Mouse (Mus musculus) heart, postnatal 10 days (tissue): ENCODE results near the gene Vangl2. TPM values are rescaled to one million over a fixed set of nuclear protein-coding genes. Genes with fewer than 3 reads are reported as not detected.
A peak's percentile ranks its signal among the peaks of the same experiment; 100 is the strongest.

ENCODE experiments used
- DNase-seq, 2 experiments: peaks; one replicate each; pipeline ENCODE4 v3.0.0; 2021
- intact Hi-C: fragments of 180-260 bp; cut with DNase I; formaldehyde crosslinking; loops from one replicate; pipeline ENCODE4 v1.15.1; 2025
- total RNA-seq, 2 experiments: library from RNA; stranded (reverse); gene quantifications; 2 replicates each; pipeline ENCODE4 v1.2.3; 2021

Gene Vangl2
- 1 to 10 TPM; 7.5 to 7.6 TPM for total RNA-seq

DNA sequence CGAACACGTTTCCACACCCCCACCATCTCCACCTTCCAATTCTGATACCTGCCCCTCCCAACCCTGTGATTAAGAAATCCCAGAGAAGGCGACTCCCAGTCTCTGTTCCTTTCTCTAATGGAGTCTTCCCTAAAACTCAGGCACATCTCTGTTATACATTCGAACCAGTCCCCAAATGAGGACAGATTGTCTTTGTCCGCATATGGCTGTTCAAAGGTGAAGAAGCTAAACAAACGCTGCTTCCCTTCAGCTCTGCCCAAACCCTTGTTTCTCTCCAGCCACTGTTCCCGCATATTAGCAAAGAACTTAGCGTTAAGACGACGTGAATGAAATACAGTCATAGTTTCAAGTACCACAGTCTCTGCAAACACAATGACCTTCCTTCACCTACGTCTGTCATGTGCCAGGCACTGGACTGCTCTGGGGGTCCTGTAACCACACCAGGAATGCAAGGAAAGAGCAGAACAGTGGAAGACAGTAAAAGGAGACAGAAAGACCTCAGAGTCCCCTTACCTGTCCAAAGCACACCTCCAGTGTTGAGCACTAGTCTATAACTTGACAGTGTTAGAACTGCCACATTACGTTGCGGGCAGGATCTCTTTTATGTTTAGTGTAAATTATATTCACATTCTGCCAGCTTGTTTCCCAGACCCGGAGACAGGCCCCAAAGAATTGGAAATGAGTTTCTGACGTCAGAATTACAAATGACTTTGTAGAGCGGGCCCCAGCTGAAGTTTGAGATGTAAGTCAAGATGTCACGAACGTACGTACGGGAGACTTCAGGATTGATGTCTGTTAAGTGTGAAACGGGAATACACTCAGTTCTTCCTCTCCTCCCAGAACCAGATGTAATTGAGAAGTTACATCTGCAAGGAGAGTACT lies at the start of gene Vangl2:
Gene Vangl2 (minus strand): TSS at position 51 of the 882 bp plus-strand sequence.
- intact Hi-C loops: no loop called here

DNA sequence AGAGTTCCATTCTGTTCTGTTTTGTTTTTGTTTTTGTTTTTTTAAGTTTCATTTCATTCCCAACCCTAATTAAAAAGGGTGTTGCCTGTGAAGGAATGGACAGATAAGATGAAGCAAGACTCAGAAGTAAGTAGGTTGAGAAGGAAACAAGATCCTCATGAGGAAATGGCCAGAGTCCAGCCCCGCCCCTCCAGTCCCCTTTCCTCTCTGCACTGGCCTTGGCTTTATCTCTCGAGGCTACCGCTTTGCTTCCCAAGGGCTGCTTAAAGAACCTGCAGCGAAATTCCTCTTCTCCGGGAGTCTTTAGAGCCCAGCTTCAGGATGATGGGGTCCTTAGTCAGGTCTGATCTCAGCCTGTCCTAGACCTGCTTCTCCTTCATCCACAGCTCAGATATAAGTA lies 49.7 kb upstream of the Vangl2 start:
- intact Hi-C loops: no loop called here
- no peak for DNase-seq

More for the DNA sequence above, at the start of gene Vangl2:
- DNase-seq: no peak

DNA sequence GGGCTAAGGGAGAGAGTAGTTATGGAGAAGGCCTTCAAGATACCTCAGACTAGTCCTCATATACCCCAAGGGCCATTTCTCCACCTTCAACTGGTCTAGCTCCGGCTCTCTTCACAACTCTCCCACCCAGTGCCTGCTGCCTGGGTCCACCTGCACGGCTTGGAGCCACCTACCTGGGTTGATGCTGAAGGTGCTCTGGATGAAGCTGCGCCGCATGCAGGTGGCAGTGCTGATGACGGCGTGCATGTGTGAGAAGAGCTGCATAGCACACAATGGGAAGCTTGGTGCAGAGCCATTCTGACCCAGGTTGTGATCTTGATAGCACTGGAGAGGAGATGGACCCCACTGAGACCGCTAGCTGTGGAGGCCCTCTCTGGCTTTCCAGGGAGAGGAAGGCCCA lies 44.4 kb upstream of the Vangl2 start:
- DNase-seq: no peak
- intact Hi-C loops: no loop called here

GRCm38 (mm10) chr1:172071556-172071955 lies 43.3 kb upstream of the Vangl2 start:
- DNase-seq: no peak
- intact Hi-C loops: no loop called here

GRCm38 (mm10) chr1:172070227-172070626 lies 42.0 kb upstream of the Vangl2 start:
- DNase-seq: no peak
- intact Hi-C loops: no loop called here

DNA sequence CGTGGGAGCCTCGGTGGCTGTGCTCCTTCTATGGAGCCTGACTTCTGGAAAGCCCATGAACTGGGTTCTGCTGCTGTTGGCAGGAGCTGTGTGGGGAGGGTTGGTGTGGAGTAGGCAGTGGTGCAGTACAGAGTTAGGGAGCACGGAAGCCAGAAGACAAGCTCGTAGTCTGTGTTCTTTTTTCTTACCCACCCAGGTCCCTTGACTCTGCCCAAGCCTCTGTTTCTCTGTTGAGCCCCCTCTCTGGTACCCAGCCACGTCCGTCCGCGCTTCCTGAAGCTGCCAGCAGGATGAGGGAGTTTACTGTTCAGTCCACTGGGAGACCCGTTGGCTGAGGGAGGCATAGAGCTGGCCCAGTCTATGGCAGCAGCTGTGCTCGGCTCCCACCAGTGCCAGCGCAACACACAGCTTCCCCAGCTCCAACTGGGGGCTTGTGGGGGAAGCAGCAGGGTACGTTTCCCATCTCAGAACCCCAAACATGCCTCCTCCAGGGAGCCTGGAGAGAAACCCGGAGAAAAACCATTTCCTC lies 36.4 kb upstream of the Vangl2 start:
- no peak for DNase-seq
- intact Hi-C loops: no loop called here

GRCm38 (mm10) chr1:172063291-172064023 lies 35.2 kb upstream of the Vangl2 start:
- intact Hi-C loops: no loop called here
- DNase-seq: no peak

DNA sequence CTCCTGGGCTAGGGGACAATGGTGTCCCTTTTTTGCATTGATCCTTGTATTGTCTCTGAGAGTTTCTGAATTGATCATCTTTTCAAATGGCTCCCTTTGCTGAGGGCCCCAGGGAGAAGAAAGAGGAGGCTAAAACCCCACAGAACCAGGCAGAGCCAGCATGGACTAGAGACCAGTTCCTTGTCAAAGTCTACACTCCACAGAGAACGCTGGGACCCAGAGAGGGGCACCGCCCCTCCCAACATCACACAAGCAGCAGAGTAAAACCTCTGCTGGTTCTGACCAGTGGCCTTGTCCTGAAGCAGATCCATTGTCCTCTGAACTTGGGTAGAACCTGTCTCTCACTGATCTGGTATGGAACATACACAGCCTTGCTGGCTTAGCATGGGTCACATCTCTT lies 33.9 kb upstream of the Vangl2 start:
- DNase-seq: no peak
- intact Hi-C loops: no loop called here

- DNase-seq: no peak
- intact Hi-C loops: no loop called here
Observed at GRCm38 (mm10) chr1:172061217-172061616, 33.0 kb upstream of the Vangl2 start.

DNA sequence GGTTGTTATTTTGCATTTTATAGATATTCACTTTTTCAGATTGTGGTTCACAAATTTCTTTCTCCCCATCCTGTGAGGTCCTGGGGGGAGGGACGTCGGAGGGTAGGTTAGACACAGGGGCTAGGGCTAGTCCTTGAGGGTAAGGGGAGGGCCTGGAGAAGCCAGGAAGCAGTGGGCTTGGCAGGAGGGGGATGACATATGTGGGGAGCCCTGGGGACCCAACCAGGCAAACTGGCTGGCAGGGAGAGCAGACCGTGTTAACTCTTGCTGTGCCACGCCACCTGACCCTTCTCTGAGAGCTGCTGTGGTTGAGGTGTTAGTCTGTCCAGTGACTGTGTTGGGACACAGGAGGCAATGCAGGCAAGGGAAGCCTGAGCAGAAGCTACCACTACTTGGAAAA lies 32.4 kb upstream of the Vangl2 start:
- DNase-seq: no peak
- intact Hi-C loops: no loop called here

GRCm38 (mm10) chr1:172058874-172059273 lies 30.6 kb upstream of the Vangl2 start:
- intact Hi-C loops: no loop called here
- no peak for DNase-seq

- intact Hi-C loops: no loop called here
- DNase-seq: no peak
Observed at GRCm38 (mm10) chr1:172058321-172058720, 30.1 kb upstream of the Vangl2 start.

GRCm38 (mm10) chr1:172057491-172057921 lies 29.3 kb upstream of the Vangl2 start, which contains the start of gene Nhlh1:
Gene Nhlh1 (minus strand): TSS chr1:172057573.
- intact Hi-C loops: no loop called here

GRCm38 (mm10) chr1:172056251-172056650 lies 28.0 kb upstream of the Vangl2 start:
- intact Hi-C loops: no loop called here
- DNase-seq: no peak

More at GRCm38 (mm10) chr1:172057491-172057921, 29.3 kb upstream of the Vangl2 start, which contains the start of gene Nhlh1:
- DNase-seq: no peak

DNA sequence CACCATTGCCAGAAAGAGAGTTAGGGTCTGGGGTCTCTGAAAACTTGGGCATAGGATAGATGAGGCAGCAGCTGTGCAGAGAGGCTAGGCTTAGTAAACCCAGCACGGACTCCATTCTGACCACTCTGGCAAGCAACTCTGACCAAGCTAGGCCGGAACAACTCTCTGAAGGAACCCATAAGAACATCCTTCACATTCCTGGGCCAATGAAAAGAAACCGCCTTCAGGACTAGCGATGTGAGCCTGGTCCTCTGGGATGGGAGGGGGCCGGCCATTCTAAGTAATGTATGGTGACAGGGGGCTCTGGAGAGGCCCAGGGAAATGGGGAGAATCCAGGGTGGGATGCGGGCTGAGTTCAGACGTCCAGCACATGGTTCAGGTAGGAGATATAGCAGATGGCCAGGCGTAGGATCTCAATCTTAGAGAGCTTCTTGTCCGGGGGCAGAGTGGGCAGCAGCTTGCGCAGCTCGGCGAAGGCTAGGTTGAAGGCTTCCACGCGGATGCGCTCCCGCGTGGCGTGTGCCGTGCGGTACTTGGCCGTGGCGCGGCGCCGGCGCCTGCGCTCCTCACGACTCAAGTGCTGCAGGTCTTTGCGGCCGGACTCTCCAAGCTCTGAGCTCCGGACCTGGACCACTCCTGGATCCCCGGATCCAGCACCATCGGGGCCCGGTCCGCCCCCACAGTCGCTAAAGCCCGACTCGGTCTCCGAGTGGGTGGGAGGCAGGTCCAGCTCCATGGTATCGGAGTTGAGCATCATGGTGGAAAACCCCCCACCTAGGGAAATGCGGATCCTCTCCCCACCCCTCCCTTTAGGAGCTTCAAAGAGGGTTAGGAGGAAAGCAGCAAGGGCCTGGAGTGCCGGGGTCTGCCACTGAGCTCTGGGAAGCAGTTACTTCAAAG lies 25.5 kb upstream of the Vangl2 start:
- intact Hi-C loops: no loop called here
- DNase-seq: no peak

- intact Hi-C loops: no loop called here
- DNase-seq: no peak
Observed at GRCm38 (mm10) chr1:172052766-172053279, 24.6 kb upstream of the Vangl2 start.

DNA sequence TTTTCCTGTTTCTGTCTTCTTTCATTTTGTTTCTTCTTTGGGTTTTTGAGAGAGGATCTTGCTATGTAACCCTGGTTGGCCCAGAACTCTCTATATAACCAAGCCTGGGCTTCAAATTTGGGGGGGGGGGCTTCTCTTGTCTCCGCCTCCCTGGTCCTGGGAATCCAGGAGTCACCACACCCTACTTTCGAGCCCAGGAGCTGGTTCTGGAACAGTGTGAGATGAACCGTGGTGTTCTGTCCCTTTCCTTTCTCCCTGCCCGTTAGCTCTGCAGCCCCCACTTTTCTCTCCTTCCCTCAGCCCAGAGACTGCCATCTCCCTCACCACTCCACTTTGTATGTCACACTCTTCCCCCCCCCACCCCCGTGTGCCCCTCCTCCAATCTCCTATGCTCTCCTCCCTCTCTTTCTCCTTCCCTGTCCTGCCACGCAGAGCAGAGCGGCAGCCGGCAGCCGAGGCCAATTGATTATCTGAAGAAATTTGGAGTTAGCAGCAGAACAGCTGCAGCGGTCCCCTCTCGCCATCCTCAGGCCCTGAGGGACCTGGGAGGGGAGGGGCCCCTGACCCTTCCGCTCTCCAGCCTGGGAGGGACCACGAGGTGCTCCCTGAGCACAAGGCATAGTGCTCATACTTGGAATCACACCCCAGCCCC lies 21.0 kb upstream of the Vangl2 start:
- intact Hi-C loops: loop anchor here (5.0 to 10.0 kb wide), 4 partner anchors 48 to 446 kb away; no protein-coding TSS in a partner anchor

DNA sequence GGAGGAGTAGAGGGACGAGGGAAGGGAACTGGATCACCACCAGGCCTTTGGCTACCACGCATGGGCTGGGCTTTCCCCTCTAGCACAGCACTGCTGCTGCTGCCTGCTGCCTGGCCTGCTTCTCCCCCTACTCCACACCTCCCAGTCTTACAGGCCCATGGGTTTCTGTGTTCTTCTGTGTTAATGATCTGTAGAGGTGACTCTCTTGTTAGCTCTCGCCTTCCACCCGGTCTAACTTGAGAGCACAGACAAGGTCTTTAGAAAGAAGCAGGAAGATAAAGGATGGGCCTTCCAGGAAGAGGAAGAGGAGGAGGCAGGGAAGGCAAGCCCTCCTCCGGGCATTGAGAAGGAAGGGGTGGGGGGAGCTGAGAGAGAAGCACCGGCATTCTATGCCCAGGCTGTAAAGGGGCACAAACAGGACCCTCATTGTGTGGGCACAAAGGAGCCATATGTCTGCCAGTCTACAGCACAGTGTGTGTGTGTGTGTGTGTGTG lies 20.0 kb upstream of the Vangl2 start:
- no peak for DNase-seq
- intact Hi-C loops: loop anchor here (5.0 to 10.0 kb wide), 4 partner anchors 49 to 447 kb away; no protein-coding TSS in a partner anchor

More for the DNA sequence above, 21.0 kb upstream of the Vangl2 start:
- DNase-seq: no peak

DNA sequence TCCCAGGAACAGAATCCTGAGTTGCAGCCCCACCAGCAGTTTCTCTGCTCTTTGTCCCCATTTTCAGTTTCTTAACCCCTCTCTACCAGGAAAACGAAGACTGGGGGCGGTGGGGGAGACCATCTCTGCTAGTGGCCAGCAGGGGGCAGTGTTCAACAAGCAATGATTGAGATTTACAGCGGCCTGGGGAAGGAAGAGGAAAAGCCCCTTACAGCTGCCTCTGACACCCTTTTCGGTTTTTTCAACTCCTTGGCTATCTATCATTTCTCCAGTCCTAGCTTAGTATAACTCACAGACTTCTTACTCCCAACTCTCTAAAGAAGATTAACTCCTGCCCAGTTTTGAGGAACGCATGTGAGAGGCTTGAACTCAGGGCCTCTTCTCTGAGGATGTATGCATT lies 18.7 kb upstream of the Vangl2 start:
- intact Hi-C loops: loop anchor here (1.0 to 10.0 kb wide), 6 partner anchors 50 to 448 kb away; no protein-coding TSS in a partner anchor
- peak; percentile 71 to 83 for DNase-seq
